Mouse (Mus musculus): Measurements from ENCODE around the gene Polr2f. TPM values are rescaled to one million over a fixed set of nuclear protein-coding genes. Genes with fewer than 3 reads are reported as not detected.

Gene Polr2f
- total RNA-seq, 2 experiments from 2014 or later = 132 to 146 TPM

Other genes with a start within 250 kb of the Polr2f start
- not detected for gene Gm49510, start 241.3 kb upstream of the Polr2f start, total RNA-seq (2021)
- 1 to 10 TPM; 5.8 to 6.5 TPM for gene Sh3bp1, start 241.2 kb upstream of the Polr2f start, total RNA-seq (2021)
- gene Pdxp, start 227.1 kb upstream of the Polr2f start, total RNA-seq (2021) = under 1 TPM; 0.60 to 0.78 TPM
- gene Lgals1, start 214.3 kb upstream of the Polr2f start, total RNA-seq (2021) = 100 to 1,000 TPM; 180 to 208 TPM
- gene Nol12, start 206.1 kb upstream of the Polr2f start, total RNA-seq (2021) = 10 to 100 TPM; 14.2 to 16.2 TPM
- 10 to 100 TPM; 36.7 to 40.3 TPM for gene Triobp, start 193.3 kb upstream of the Polr2f start, total RNA-seq (2021)
- 100 to 1,000 TPM in 1 of 2 experiments, 10 to 100 TPM in 1; 79.2 to 117 TPM for gene H1f0, start 112.6 kb upstream of the Polr2f start, total RNA-seq (2021)
- gene Galr3, start 99.1 kb upstream of the Polr2f start, total RNA-seq (2021) = not detected
- gene Ankrd54, start 78.1 kb upstream of the Polr2f start, total RNA-seq (2021) = 1 to 10 TPM; 7.7 to 8.1 TPM
- gene Eif3l, start 65.8 kb upstream of the Polr2f start, total RNA-seq (2021) = 10 to 100 TPM; 71.6 to 72.7 TPM
- gene Micall1, start 32.1 kb upstream of the Polr2f start, total RNA-seq (2021) = 10 to 100 TPM; 39.0 to 50.1 TPM
- 1 to 10 TPM; 1.3 to 2.8 TPM for gene 1700088E04Rik, start 244 bp downstream of the Polr2f start, total RNA-seq (2021)
- 1 to 10 TPM; 1.4 to 1.6 TPM for gene Sox10, start 24.2 kb downstream of the Polr2f start, total RNA-seq (2021)
- gene Pick1, start 88.2 kb downstream of the Polr2f start, total RNA-seq (2021) = 10 to 100 TPM; 22.4 to 24.1 TPM
- gene Gm49486, start 88.4 kb downstream of the Polr2f start, total RNA-seq (2021) = under 1 TPM; 0.89 to 0.95 TPM
- under 1 TPM; 0.53 to 0.62 TPM for gene Slc16a8, start 113.8 kb downstream of the Polr2f start, total RNA-seq (2021)
- gene Baiap2l2, start 144.5 kb downstream of the Polr2f start, total RNA-seq (2021) = under 1 TPM in 1 of 2 experiments, not detected in 1; 0.50 TPM
- 1 to 10 TPM; 8.1 to 8.7 TPM for gene Pla2g6, start 187.4 kb downstream of the Polr2f start, total RNA-seq (2021)
- gene Maff, start 205.6 kb downstream of the Polr2f start, total RNA-seq (2021) = 10 to 100 TPM in 1 of 2 experiments, 1 to 10 TPM in 1; 9.0 to 10.5 TPM

All from heart, postnatal 36 days (tissue).